Mouse (Mus musculus) G1E (cell line): ENCODE data around the gene Ankrd34c.
A peak's percentile ranks its signal among the peaks of the same experiment; 100 is the strongest.

Experiments used
- CTCF ChIP-seq: IDR thresholded peaks from 2 replicates; pipeline ENCODE4 v1.5.1; 2012; ENCODE audit warnings: low read depth, low read length, inconsistent platforms, mixed read lengths
- GATA1 ChIP-seq: IDR thresholded peaks from 2 replicates; pipeline ENCODE4 v1.6.1; 2012; ENCODE audit warnings: borderline replicate concordance, low read length, inconsistent platforms, mixed read lengths
- GATA2 ChIP-seq: IDR thresholded peaks from 2 replicates; pipeline ENCODE4 v1.6.1; 2012; ENCODE audit warnings: low read depth, low read length, inconsistent platforms, borderline replicate concordance
- POLR2AphosphoS5 ChIP-seq: IDR thresholded peaks from 2 replicates; pipeline ENCODE4 v1.6.1; 2012; ENCODE audit warnings: low read depth, low read length, inconsistent platforms; ENCODE audit not compliant: insufficient replicate concordance
- TAL1 ChIP-seq: conservative IDR thresholded peaks from 2 replicates; pipeline ENCODE4 v1.6.1; 2012; ENCODE audit warnings: low read depth, low read length, inconsistent platforms, mixed read lengths

GRCm38 (mm10) chr9:89687503-89688226 is 50.6 kb downstream of the Ankrd34c start:
- peak; percentile 27; the same call in 1 of the 2 replicates for TF ChIP-seq CTCF
- TF ChIP-seq TAL1 = no peak
- no peak for TF ChIP-seq GATA1
- TF ChIP-seq GATA2 = no peak
- TF ChIP-seq POLR2AphosphoS5 = no peak
